Mouse (Mus musculus) adrenal gland, adult 18-20 months (tissue): Measurements from ENCODE around the gene Copb1. TPM values are rescaled to one million over a fixed set of nuclear protein-coding genes. Genes with fewer than 3 reads are reported as not detected.
A peak's percentile ranks its signal among the peaks of the same experiment; 100 is the strongest.
"Not testable (repeated sequence)": the region's sequence is repeated elsewhere in the genome, so short reads cannot be mapped to it uniquely, and the experiment has no call there.

Experiments
- DNase-seq, 2 experiments: peaks; one replicate each; pipeline ENCODE4 v3.0.0; 2021 to 2022; ENCODE audit warnings: low spot score in 2 of 2
- total RNA-seq, 2 experiments: library from RNA; stranded (reverse); gene quantifications; 1 replicate in 1 of 2; 2 replicates in 1 of 2; pipeline ENCODE4 v1.2.3; 2021

Copb1 gene
- total RNA-seq, 2 experiments from 2014 or later: 113 to 123 TPM

GRCm38 (mm10) chr7:114226521-114226920 is 28.0 kb downstream of the Copb1 start:
- no peak for DNase-seq

GRCm38 (mm10) chr7:114220433-114220832 is 34.1 kb downstream of the Copb1 start:
- DNase-seq: no peak

- no peak for DNase-seq
These were observed 37.6 kb downstream of the Copb1 start for GRCm38 (mm10) chr7:114216908-114217307.

- DNase-seq: no peak
These were observed 40.1 kb downstream of the Copb1 start for GRCm38 (mm10) chr7:114214385-114214784.

- no peak for DNase-seq
These were observed 41.0 kb downstream of the Copb1 start for GRCm38 (mm10) chr7:114213537-114213936.

GRCm38 (mm10) chr7:114210618-114211017 is 43.9 kb downstream of the Copb1 start:
- DNase-seq: no peak

GRCm38 (mm10) chr7:114209841-114210240 is 44.7 kb downstream of the Copb1 start:
- no peak for DNase-seq

- no peak for DNase-seq
These were observed 50.8 kb downstream of the Copb1 start for GRCm38 (mm10) chr7:114203491-114204359.

- DNase-seq: no peak
These were observed 51.5 kb downstream of the Copb1 start for GRCm38 (mm10) chr7:114202972-114203404.

GRCm38 (mm10) chr7:114200651-114201050 is 53.9 kb downstream of the Copb1 start:
- no peak for DNase-seq

- no peak for DNase-seq
These were observed 54.9 kb downstream of the Copb1 start for GRCm38 (mm10) chr7:114199428-114200110.

GRCm38 (mm10) chr7:114198252-114198651 is 56.3 kb downstream of the Copb1 start:
- DNase-seq: no peak

- not testable (repeated sequence) for DNase-seq
These were observed 57.9 kb downstream of the Copb1 start for GRCm38 (mm10) chr7:114196588-114196987.

GRCm38 (mm10) chr7:114194788-114195187 is 59.7 kb downstream of the Copb1 start:
- not testable (repeated sequence) for DNase-seq

- DNase-seq: no peak
These were observed 60.3 kb downstream of the Copb1 start for GRCm38 (mm10) chr7:114194224-114194623.

GRCm38 (mm10) chr7:114193284-114194067 is 61.0 kb downstream of the Copb1 start:
- no peak for DNase-seq

- no peak for DNase-seq
These were observed 61.9 kb downstream of the Copb1 start for GRCm38 (mm10) chr7:114192581-114192980.

- DNase-seq: no peak
These were observed 71.1 kb downstream of the Copb1 start for GRCm38 (mm10) chr7:114183416-114183815.

GRCm38 (mm10) chr7:114182708-114183107 is 71.8 kb downstream of the Copb1 start:
- no peak for DNase-seq

GRCm38 (mm10) chr7:114181391-114181790 is 73.1 kb downstream of the Copb1 start:
- DNase-seq: peak; percentile 77 to 86

GRCm38 (mm10) chr7:114176588-114176987 is 77.9 kb downstream of the Copb1 start:
- DNase-seq: no peak
